Mouse (Mus musculus) hindbrain, postnatal 0 days (tissue): ENCODE data around the gene Hoxa9. TPM values are rescaled to one million over a fixed set of nuclear protein-coding genes. Genes with fewer than 3 reads are reported as not detected.

Experiments used
- ATAC-seq: fragments of 200-750 bp; cut with Nextera tagmentation; 2 replicates; pipeline ENCODE4 v1.8.0; 2017; ENCODE audit warnings: mild to moderate bottlenecking, moderate TSS enrichment, moderate library complexity
- DNase-seq: peaks from one replicate; pipeline ENCODE4 v3.0.0-alpha.2; 2015; ENCODE audit warnings: low spot score
- H3K27ac ChIP-seq: fragments of 300-500 bp; sonication (generic); 2 replicates; pipeline ENCODE4 v1.5.1; 2014; ENCODE audit warnings: mild to moderate bottlenecking
- H3K27me3 ChIP-seq: fragments of 300-500 bp; sonication (generic); 2 replicates; pipeline ENCODE4 v1.6.1; 2014; ENCODE audit warnings: low read length, mixed read lengths; ENCODE audit not compliant: insufficient read depth
- H3K36me3 ChIP-seq: fragments of 300-500 bp; sonication (generic); 2 replicates; pipeline ENCODE4 v1.6.1; 2014; ENCODE audit warnings: low read length, mixed read lengths; ENCODE audit not compliant: insufficient read depth
- H3K4me1 ChIP-seq: fragments of 300-500 bp; sonication (generic); 2 replicates; pipeline ENCODE4 v1.6.1; 2014; ENCODE audit warnings: antibody characterized with exemption, low read length, mixed read lengths; ENCODE audit not compliant: insufficient read depth
- H3K4me2 ChIP-seq: fragments of 300-500 bp; sonication (generic); 2 replicates; pipeline ENCODE4 v1.6.1; 2014; ENCODE audit warnings: low read depth, mild to moderate bottlenecking, low read length, moderate library complexity, mixed read lengths
- H3K4me3 ChIP-seq: fragments of 300-500 bp; sonication (generic); 2 replicates; pipeline ENCODE4 v1.5.1; 2014; ENCODE audit warnings: low read length
- H3K9ac ChIP-seq: fragments of 300-500 bp; sonication (generic); replicated peaks from 2 replicates; pipeline ENCODE4 v1.6.1; 2014; ENCODE audit warnings: mild to moderate bottlenecking, low read length, moderate library complexity, mixed read lengths
- H3K9me3 ChIP-seq: fragments of 300-500 bp; sonication (generic); 2 replicates; pipeline ENCODE4 v1.6.1; 2016; ENCODE audit warnings: low read length, mixed read lengths
- CTCF ChIP-seq: IDR thresholded peaks from 2 replicates; pipeline ENCODE4 v1.5.1; 2016; ENCODE audit warnings: antibody characterized with exemption, control low read depth, low read depth
- WGBS: fragments of 180-500 bp; shearing (Covaris S2); extraction: QIAGEN DNeasy Blood & Tissue Kit; methylation state at CpG from one replicate; pipeline ENCODE4 v1.1.7; 2014; 5-methylcytosine and 5-hydroxymethylcytosine counted together
- polyA plus RNA-seq: library from polyadenylated mRNA; unstranded; fragments of >200 nt; fragmentation: Nextera tagmentation; extraction: Ambion mirVana; gene quantifications from 2 replicates; pipeline ENCODE4 v1.2.1, GENCODE M21; 2015
- total RNA-seq: library from RNA; depleted of rRNA; stranded (reverse); fragments of >200 nt; gene quantifications from 2 replicates; pipeline ENCODE4 v1.2.3, GENCODE M21; 2014

Hoxa9 gene
- total and polyA plus RNA-seq, 2 experiments from 2014 or later: 0.26 TPM; not detected in 1

DNA sequence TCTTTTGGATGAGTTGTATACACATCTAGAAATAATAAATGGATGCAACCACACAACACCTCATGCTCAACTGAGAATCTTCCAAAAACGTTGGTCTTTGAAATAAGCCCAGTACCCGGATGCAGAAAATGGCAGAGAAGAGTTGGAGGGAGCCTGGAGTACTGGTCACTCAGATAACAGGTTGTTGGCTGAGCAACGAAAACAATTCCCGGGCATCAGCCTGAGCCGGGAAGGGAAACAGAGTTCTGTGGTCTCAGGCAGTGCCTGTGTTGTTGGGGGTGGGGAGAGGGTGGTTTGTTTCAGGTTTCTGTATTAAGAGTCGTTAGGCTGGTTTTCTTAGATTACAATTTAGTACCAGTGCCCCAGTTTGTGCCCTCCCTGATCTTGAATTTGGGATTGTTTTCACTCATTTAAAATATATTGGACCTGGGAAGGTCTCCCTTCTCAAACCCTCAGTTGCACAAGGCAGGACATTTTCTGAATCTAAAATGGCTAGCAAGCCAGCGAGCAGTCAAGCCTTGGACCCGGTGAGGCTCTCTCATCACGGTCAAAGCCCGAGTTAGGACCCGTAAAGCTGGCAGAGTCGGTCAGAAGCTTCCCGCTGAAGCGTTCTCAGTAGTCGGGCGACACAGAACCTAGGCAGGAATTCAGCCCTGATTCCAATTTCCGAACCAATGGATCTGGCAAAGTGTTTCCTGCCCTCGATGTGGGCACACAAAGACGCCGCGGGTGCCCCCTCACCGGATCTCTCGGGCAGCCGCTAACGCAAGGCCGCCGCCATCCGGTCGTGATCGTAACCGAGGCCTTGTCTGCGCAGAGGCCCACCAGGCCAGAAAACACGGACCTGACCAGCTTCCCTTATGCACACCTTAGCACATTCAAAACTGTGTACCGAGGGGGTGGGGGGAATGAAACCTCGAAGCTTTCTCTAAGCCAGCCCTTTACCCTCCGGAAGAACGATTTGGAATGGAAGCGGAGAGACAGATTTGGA, 2.1 kb downstream of the Hoxa9 start:
- DNase-seq (no peak), ATAC-seq (no peak)
- Histone ChIP-seq H3K4me2 (no peak overlapping the region), H3K27ac (no peak overlapping the region), H3K4me1 (no peaks in the 10 kb centered on the region), H3K36me3 (no peaks in the 10 kb centered on the region), H3K9me3 (no peaks in the 10 kb centered on the region), H3K4me3 (no peak overlapping the region), H3K9ac (no peak overlapping the region), H3K27me3 (peaks cover 94% of the 10 kb centered on the region)
- 2% methylated on average over 38 of the region's 38 CpGs for WGBS
- no peak; the same call in 1 of the 2 replicates for TF ChIP-seq CTCF

DNA sequence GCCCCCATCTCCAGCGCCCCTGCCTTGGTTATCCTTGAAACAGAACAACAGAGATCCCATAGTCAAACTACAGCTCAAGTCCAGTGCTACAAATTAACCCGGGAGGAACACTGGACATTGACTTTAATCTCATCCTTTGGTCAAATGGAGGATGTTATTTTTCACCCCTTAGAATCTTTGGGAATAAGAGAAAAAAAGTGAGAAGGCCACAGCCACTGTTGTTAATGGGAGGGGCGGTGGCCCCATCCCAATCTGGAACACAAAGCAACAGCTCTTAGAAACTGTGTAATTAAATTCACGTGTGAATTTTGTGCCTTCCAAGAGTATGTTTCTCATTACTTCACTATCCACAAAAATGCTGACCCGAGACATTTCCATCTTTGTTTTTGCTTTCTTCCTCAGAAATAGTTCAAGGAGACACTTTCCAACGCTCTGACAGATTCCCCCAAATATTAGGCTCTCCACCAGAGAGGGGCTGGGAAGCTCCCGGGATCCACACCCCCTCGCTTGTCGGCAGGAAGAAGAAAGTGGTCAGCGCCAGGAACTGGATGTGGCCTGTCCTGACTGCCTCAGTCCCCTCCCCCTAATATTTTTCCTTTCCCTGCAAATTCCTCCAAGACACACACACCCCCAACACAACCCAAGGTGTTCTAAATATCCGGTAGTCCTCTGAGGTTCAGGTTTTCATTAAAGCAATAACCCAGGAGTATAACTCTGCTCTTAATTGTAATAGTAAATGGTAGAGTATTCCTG, 3.2 kb downstream of the Hoxa9 start:
- DNase-seq: no peak
- H3K4me2 ChIP-seq: no peak overlapping the region
- H3K9me3 ChIP-seq: no peaks in the 10 kb centered on the region
- H3K9ac ChIP-seq: no peak overlapping the region
- no peaks in the 10 kb centered on the region for H3K4me1 ChIP-seq
- peaks cover 94% of the 10 kb centered on the region for H3K27me3 ChIP-seq
- no peak overlapping the region for H3K27ac ChIP-seq
- H3K4me3 ChIP-seq: no peak overlapping the region
- TF ChIP-seq CTCF: no peak
- whole genome bisulfite sequencing: 6% methylated on average over 11 of the region's 11 CpGs
- no peak for ATAC-seq
- H3K36me3 ChIP-seq: no peaks in the 10 kb centered on the region

DNA sequence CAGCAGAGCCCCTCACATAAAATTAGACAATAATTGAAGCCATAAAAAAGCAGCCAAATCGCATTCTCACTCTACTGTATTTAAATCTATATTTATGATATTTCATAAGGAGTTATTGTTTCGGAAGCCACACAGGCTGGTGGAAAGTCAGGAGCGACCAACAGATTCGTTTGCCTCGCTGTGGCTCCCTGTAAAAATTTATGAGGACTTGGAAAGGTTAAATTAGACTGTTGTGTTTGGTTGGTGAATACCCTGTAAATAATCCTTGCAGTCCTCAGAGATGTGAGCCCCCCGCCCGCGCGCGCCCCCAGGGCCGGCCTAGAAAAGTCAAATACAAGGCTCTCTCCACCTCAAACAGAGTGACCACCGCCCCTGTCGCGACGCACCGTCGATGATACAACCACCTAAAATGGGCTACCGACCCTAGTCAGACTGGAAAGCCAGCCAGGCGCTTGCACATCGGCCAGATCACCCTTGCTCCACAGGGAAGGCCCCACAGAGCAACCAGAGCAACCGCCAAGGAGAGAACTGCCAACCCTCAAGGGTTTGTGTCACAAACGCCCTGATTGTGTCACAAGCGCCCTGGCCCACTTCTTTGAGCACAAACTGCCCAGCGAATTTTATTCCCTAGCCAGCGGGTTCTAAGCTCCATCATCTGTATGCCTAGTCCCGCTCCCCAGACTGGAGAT, 4.2 kb downstream of the Hoxa9 start:
- 4% methylated on average over 26 of the region's 26 CpGs for WGBS
- no peak for ATAC-seq
- H3K27ac ChIP-seq: no peak overlapping the region
- no peak overlapping the region for H3K9ac ChIP-seq
- H3K27me3 ChIP-seq: peaks cover 94% of the 10 kb centered on the region
- DNase-seq: no peak
- H3K9me3 ChIP-seq: no peaks in the 10 kb centered on the region
- H3K36me3 ChIP-seq: no peaks in the 10 kb centered on the region
- no peak overlapping the region for H3K4me3 ChIP-seq
- no peaks in the 10 kb centered on the region for H3K4me1 ChIP-seq
- H3K4me2 ChIP-seq: no peak overlapping the region
- no peak for TF ChIP-seq CTCF

DNA sequence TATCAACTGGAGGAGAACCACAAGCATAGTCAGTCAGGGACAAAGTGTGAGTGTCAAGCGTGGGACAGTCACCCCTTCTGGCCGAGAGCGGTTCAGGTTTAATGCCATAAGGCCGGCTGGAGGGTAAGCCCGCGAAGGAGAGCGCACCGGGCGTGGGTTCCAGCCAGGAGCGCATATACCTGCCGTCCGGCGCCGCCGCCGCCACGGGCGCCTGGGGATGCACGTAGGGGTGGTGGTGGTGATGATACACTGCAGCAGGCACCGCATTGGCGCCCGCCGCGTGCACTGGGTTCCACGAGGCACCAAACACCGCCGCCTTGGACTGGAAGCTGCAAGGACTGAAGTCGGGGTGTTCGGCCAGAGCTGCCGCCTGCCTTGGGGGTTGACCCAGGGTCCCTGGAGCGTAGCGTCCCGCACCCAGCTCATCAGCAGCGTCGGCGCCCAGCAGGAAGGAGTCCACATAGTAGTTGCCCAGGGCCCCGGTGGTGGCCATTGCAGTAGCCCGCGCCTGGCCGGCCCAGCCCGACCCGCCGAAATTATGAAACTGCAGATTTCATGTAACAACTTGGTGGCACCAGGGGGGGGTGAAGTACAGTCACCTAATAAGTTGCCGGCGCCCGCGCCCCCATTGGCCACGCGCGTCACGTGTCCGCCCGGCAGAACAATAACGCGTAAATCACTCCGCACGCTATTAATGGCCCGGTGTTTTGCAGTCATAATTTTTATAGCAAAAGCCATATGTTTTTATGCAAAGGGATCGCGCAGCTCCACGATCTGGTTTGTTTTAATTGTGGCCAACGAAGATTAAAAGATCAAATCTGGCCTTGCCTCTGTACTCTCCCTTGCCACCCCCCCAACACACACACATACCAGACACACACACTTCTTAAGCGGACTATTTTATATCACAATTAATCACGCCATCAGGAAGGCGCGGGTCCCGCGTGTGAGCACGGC, 5.0 kb downstream of the Hoxa9 start:
- no peak overlapping the region for H3K9ac ChIP-seq
- no peaks in the 10 kb centered on the region for H3K36me3 ChIP-seq
- H3K27me3 ChIP-seq: peaks cover 96% of the 10 kb centered on the region
- H3K9me3 ChIP-seq: no peaks in the 10 kb centered on the region
- no peak overlapping the region for H3K4me2 ChIP-seq
- DNase-seq (no peak), ATAC-seq (no peak)
- no peak for TF ChIP-seq CTCF
- H3K4me1 ChIP-seq: no peaks in the 10 kb centered on the region
- 4% methylated on average over 67 of the region's 69 CpGs for WGBS
- H3K4me3 ChIP-seq: no peak overlapping the region
- no peak overlapping the region for H3K27ac ChIP-seq

DNA sequence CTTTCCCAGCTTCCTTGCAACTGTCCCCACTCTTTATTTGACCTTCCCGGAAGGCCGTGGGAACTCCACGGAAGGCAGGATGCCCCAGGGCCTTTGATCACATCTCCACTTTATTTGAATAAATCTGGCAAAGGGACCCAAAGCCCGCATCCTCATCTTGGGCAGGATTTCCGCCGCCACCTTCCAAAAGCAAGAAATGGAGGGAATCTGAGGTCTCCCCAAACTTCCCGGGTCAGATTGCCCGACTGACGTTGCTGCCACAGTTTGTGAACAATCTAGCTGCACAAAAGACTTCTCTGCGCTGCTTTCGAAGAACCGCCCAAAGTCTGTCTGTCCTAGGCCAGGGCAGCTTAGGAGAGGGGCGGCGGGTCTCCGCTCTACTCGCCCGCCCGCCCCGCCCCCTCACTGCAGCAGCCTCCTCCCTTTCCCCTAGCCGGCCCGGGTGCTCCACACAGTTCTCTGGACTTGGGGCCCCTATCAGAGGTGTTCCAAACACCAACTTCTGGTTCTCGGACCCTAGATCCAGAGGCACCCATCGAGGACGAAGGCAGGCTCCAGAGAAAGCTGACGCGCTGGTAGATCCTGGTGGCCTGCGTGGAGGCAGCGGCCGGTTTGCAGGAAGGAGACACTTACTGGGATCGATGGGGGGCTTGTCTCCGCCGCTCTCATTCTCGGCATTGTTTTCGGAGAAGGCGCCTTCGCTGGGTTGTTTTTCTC, 5.8 kb downstream of the Hoxa9 start:
- Histone ChIP-seq H3K27me3 (peaks cover 93% of the 10 kb centered on the region), H3K9me3 (no peaks in the 10 kb centered on the region), H3K9ac (no peak overlapping the region), H3K27ac (no peak overlapping the region), H3K36me3 (no peaks in the 10 kb centered on the region), H3K4me1 (no peaks in the 10 kb centered on the region), H3K4me2 (no peak overlapping the region), H3K4me3 (no peak overlapping the region; the same call in 1 of the 2 replicates)
- WGBS: under 1% methylated on average over 36 of the region's 36 CpGs
- ATAC-seq (no peak), DNase-seq (no peak)
- TF ChIP-seq CTCF: no peak
